Mouse (Mus musculus) liver, embryonic 12.5 days (tissue): ENCODE data around the gene BC024063. TPM values are rescaled to one million over a fixed set of nuclear protein-coding genes. Genes with fewer than 3 reads are reported as not detected.

Experiments
- polyA plus RNA-seq: library from polyadenylated mRNA; unstranded; fragments of >200 nt; fragmentation: Nextera tagmentation; extraction: Ambion mirVana; gene quantifications from 2 replicates; pipeline ENCODE4 v1.2.1, GENCODE M21; 2016

BC024063 gene
- polyA plus RNA-seq, 1 experiment from 2014 or later = 0.72 TPM

Other genes with a start within 250 kb of the BC024063 start
- 2.5 and 2.8 TPM in 2 replicates for gene Gm32687, start 219.4 kb upstream of the BC024063 start, polyA plus RNA-seq
- gene Zfp781, start 152.9 kb upstream of the BC024063 start, polyA plus RNA-seq = 0.45 and 0.90 TPM in 2 replicates
- gene Zfp873, start 35.2 kb upstream of the BC024063 start, polyA plus RNA-seq = 3.4 and 3.9 TPM in 2 replicates
- gene AU041133, start 44.7 kb downstream of the BC024063 start, polyA plus RNA-seq = 1.4 and 1.8 TPM in 2 replicates
- 3.0 and 3.2 TPM in 2 replicates for gene Zfp938, start 157.9 kb downstream of the BC024063 start, polyA plus RNA-seq
- not detected in 2 replicates for gene 4932415D10Rik, start 233.2 kb downstream of the BC024063 start, polyA plus RNA-seq